Mouse (Mus musculus): Measurements from ENCODE around the gene Syt16. TPM values are rescaled to one million over a fixed set of nuclear protein-coding genes. Genes with fewer than 3 reads are reported as not detected.
A peak's percentile ranks its signal among the peaks of the same experiment; 100 is the strongest.

Syt16 gene
- 0.82 and 1.1 TPM in 2 replicates for polyA plus RNA-seq (2015; fragmentation: Nextera tagmentation; extraction: Ambion mirVana)

DNA sequence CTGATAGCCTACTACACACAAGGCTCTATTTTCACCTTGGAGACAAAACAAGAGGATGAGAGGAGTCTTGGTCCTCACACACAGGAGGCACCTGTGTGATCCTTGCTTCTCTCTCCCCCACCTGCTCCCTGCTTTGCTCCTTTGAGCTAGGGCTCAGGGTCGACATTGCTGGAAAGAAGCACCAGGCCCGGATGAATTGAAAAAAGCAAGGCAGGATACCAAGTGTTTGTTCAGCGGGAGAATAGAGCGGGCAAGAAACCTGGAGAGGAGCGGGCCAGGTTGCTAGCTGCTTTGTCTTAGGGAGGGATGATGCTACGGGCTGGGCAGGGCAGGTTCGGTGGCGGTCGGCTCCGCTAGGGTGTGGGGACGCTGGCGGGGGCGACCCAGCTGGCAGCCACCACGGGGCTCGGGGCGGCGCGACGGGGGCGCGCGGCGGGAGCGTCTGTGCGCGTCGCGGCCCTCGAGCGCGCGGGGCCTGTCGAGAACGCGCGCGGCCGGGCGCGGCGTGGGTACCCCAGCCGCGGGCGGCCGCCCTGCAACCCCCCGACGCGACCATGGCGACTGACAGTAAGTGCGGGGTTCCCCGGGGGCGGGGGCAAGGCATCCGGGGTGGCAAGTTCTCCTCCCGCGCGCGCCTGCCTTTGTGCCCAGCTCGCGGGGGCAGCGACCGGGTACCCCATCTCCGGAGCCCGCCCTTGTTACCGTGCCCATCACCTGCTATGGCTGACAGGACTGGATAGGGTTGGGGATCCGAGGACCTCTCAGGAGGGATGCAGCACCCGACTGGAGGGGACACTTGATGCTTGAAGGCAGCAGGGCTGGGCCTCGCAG lies at the start of gene Syt16:
Gene Syt16 (plus strand): TSS at position 365 of the 831 bp plus-strand sequence.
- H3K27me3 ChIP-seq (replicated peaks; ENCODE audit: control insufficient read depth, insufficient read depth, low read length) = peaks cover 22% of the 10 kb centered on the region
- peak within 1 kb of the TSS; percentile 58 for H3K4me3 ChIP-seq (ENCODE audit: low read length)
- peak; percentile 26; the same call in 1 of the 2 replicates for ATAC-seq
- H3K4me1 ChIP-seq (ENCODE audit: control insufficient read depth, insufficient read depth, low read length) = no peaks in the 10 kb centered on the region; the same call in 1 of the 2 replicates
- no peaks in the 10 kb centered on the region for H3K9me3 ChIP-seq (ENCODE audit: control insufficient read depth, low read length)
- peak within 1 kb of the TSS; percentile 65 for H3K9ac ChIP-seq (ENCODE audit: low read depth, low read length)
- peak within 1 kb of the TSS; percentile 93 for H3K4me2 ChIP-seq (ENCODE audit: low read depth, low read length)
- no peak within 1 kb of the TSS for H3K27ac ChIP-seq (ENCODE audit: low read length)
- WGBS = 1% methylated on average over 41 of the region's 67 CpGs
- no peaks in the 10 kb centered on the region for H3K36me3 ChIP-seq (ENCODE audit: control insufficient read depth, insufficient read depth, low read length)

DNA sequence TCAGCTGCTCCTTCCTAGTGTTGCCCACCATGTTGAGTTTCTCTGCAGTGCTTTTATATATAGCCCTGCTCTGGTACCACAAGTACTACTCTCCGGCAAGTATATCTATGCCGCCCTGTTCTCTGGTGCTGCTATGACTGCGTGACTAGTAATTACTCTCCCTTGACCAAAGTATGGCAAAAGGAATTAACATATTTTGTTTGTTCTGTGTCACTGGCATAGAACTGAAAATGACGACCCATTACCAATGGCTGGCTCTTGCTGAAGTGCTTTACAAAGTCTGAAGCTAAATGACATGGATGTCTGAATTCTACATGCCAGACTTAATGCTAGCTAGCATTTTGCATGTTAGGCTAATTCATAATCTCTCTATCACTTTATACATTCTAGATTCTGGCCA lies 49.0 kb upstream of the Syt16 start:
- no peak overlapping the region for H3K4me2 ChIP-seq (ENCODE audit: low read depth, low read length)

GRCm38 (mm10) chr12:73949318-73950058 lies 48.0 kb upstream of the Syt16 start:
- peak overlapping the region; percentile 56 for H3K4me2 ChIP-seq (ENCODE audit: low read depth, low read length)
- H3K27ac ChIP-seq (ENCODE audit: low read length) = peak overlapping the region; percentile 55
- no peaks in the 10 kb centered on the region for H3K27me3 ChIP-seq (replicated peaks; ENCODE audit: control insufficient read depth, insufficient read depth, low read length)
- H3K36me3 ChIP-seq (ENCODE audit: control insufficient read depth, insufficient read depth, low read length) = peaks cover 4% of the 10 kb centered on the region; the same call in 1 of the 2 replicates
- peak overlapping the region; percentile 46 for H3K4me3 ChIP-seq (ENCODE audit: low read length)
- H3K9me3 ChIP-seq (ENCODE audit: control insufficient read depth, low read length) = no peaks in the 10 kb centered on the region
- H3K9ac ChIP-seq (ENCODE audit: low read depth, low read length) = peak overlapping the region; percentile 70
- peak; percentile 88 for ATAC-seq
- 0 out of 2 replicates have a peak, but pooled peaks cover 2% of the 10 kb centered on the region for H3K4me1 ChIP-seq (ENCODE audit: control insufficient read depth, insufficient read depth, low read length)
- 6% methylated on average over 46 of the region's 46 CpGs for WGBS

More for the DNA sequence above, 49.0 kb upstream of the Syt16 start:
- ATAC-seq = no peak
- H3K9ac ChIP-seq (ENCODE audit: low read depth, low read length) = no peak overlapping the region
- H3K4me1 ChIP-seq (ENCODE audit: control insufficient read depth, insufficient read depth, low read length) = 0 out of 2 replicates have a peak, but pooled peaks cover 2% of the 10 kb centered on the region
- peaks cover 4% of the 10 kb centered on the region; the same call in 1 of the 2 replicates for H3K36me3 ChIP-seq (ENCODE audit: control insufficient read depth, insufficient read depth, low read length)
- H3K27ac ChIP-seq (ENCODE audit: low read length) = no peak overlapping the region
- no peaks in the 10 kb centered on the region for H3K9me3 ChIP-seq (ENCODE audit: control insufficient read depth, low read length)
- H3K27me3 ChIP-seq (replicated peaks; ENCODE audit: control insufficient read depth, insufficient read depth, low read length) = no peaks in the 10 kb centered on the region
- peak overlapping the region; percentile 29 for H3K4me3 ChIP-seq (ENCODE audit: low read length)
- WGBS = 91% methylated on average over 4 of the region's 4 CpGs

DNA sequence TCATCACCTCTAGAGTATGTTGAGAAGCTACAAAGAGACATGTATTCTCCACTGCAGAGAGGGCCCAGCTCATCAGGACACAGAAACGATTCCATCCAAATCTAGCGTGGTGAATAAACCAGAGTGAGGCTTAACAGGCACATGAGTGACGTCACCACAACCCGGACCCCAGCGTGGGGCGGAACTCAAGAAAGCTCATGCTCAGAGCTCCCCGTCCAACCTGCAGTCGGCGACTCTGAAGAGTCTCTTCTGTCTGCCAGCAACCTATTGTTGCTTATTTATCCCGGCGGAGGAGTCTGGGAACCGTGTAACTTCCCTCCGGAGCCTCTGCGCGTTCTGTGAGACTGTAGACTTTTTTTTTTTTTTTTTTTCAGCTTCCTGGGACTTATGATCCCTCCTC lies 44.6 kb upstream of the Syt16 start:
- 0 out of 2 replicates have a peak, but pooled peaks cover 2% of the 10 kb centered on the region for H3K4me1 ChIP-seq (ENCODE audit: control insufficient read depth, insufficient read depth, low read length)
- ATAC-seq = peak; percentile 36; the same call in 1 of the 2 replicates
- H3K36me3 ChIP-seq (ENCODE audit: control insufficient read depth, insufficient read depth, low read length) = no peaks in the 10 kb centered on the region
- H3K27ac ChIP-seq (ENCODE audit: low read length) = 0 out of 2 replicates have a peak overlapping the region, but pooled peaks have one; percentile 12
- WGBS = 7% methylated on average over 15 of the region's 15 CpGs
- H3K9ac ChIP-seq (ENCODE audit: low read depth, low read length) = peak overlapping the region; percentile 55
- peak overlapping the region; percentile 61 for H3K4me2 ChIP-seq (ENCODE audit: low read depth, low read length)
- H3K9me3 ChIP-seq (ENCODE audit: control insufficient read depth, low read length) = no peaks in the 10 kb centered on the region
- H3K4me3 ChIP-seq (ENCODE audit: low read length) = peak overlapping the region; percentile 42
- no peaks in the 10 kb centered on the region for H3K27me3 ChIP-seq (replicated peaks; ENCODE audit: control insufficient read depth, insufficient read depth, low read length)

- Histone ChIP-seq H3K9me3 (ENCODE audit: control insufficient read depth, low read length) (no peaks in the 10 kb centered on the region), H3K36me3 (ENCODE audit: control insufficient read depth, insufficient read depth, low read length) (no peaks in the 10 kb centered on the region), H3K27me3 (replicated peaks; ENCODE audit: control insufficient read depth, insufficient read depth, low read length) (no peaks in the 10 kb centered on the region), H3K4me1 (ENCODE audit: control insufficient read depth, insufficient read depth, low read length) (0 out of 2 replicates have a peak, but pooled peaks cover 2% of the 10 kb centered on the region), H3K27ac (ENCODE audit: low read length) (no peak overlapping the region), H3K4me2 (ENCODE audit: low read depth, low read length) (peak overlapping the region; percentile 61), H3K9ac (ENCODE audit: low read depth, low read length) (peak overlapping the region; percentile 55), H3K4me3 (ENCODE audit: low read length) (peak overlapping the region; percentile 42)
- ATAC-seq = peak; percentile 27; the same call in 1 of the 2 replicates
- WGBS = 43% methylated on average over 14 of the region's 14 CpGs
Measured at GRCm38 (mm10) chr12:73953420-73954186, 43.9 kb upstream of the Syt16 start.

DNA sequence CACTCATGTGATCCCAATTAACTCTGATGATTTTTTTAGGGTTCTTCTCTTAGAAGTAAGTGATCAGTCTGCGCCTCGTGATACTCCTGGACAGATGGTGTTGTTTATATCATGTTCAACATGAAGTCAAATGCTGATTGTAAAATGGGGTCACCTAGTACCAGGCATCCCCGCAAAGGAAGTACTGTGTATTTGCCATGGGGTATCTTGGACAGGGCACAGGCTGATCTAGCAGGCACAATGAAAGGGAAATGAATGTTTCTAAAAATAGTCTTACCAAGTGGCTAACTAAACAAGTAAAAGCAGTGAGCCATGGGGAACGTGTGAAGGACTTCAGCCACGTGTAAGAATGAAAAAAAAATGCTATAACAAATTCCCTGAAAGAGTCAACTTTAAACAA lies 42.7 kb upstream of the Syt16 start:
- WGBS = 65% methylated on average over 5 of the region's 5 CpGs
- H3K9ac ChIP-seq (ENCODE audit: low read depth, low read length) = no peak overlapping the region
- no peaks in the 10 kb centered on the region for H3K36me3 ChIP-seq (ENCODE audit: control insufficient read depth, insufficient read depth, low read length)
- no peak overlapping the region for H3K27ac ChIP-seq (ENCODE audit: low read length)
- no peaks in the 10 kb centered on the region for H3K4me1 ChIP-seq (ENCODE audit: control insufficient read depth, insufficient read depth, low read length)
- no peaks in the 10 kb centered on the region for H3K27me3 ChIP-seq (replicated peaks; ENCODE audit: control insufficient read depth, insufficient read depth, low read length)
- no peaks in the 10 kb centered on the region for H3K9me3 ChIP-seq (ENCODE audit: control insufficient read depth, low read length)
- H3K4me3 ChIP-seq (ENCODE audit: low read length) = no peak overlapping the region
- no peak overlapping the region for H3K4me2 ChIP-seq (ENCODE audit: low read depth, low read length)
- no peak for ATAC-seq

- H3K27ac ChIP-seq (ENCODE audit: low read length) = no peak overlapping the region
- WGBS = 80% methylated on average over 3 of the region's 3 CpGs
- no peak overlapping the region for H3K9ac ChIP-seq (ENCODE audit: low read depth, low read length)
- no peak overlapping the region for H3K4me3 ChIP-seq (ENCODE audit: low read length)
- H3K27me3 ChIP-seq (replicated peaks; ENCODE audit: control insufficient read depth, insufficient read depth, low read length) = no peaks in the 10 kb centered on the region
- no peak for ATAC-seq
- no peak overlapping the region for H3K4me2 ChIP-seq (ENCODE audit: low read depth, low read length)
- no peaks in the 10 kb centered on the region for H3K36me3 ChIP-seq (ENCODE audit: control insufficient read depth, insufficient read depth, low read length)
- H3K4me1 ChIP-seq (ENCODE audit: control insufficient read depth, insufficient read depth, low read length) = no peaks in the 10 kb centered on the region
- H3K9me3 ChIP-seq (ENCODE audit: control insufficient read depth, low read length) = no peaks in the 10 kb centered on the region
Measured at GRCm38 (mm10) chr12:73957676-73958075, 39.8 kb upstream of the Syt16 start.

GRCm38 (mm10) chr12:73958830-73959229 lies 38.6 kb upstream of the Syt16 start:
- Histone ChIP-seq H3K36me3 (ENCODE audit: control insufficient read depth, insufficient read depth, low read length) (no peaks in the 10 kb centered on the region), H3K27me3 (replicated peaks; ENCODE audit: control insufficient read depth, insufficient read depth, low read length) (no peaks in the 10 kb centered on the region), H3K9me3 (ENCODE audit: control insufficient read depth, low read length) (no peaks in the 10 kb centered on the region), H3K4me2 (ENCODE audit: low read depth, low read length) (no peak overlapping the region), H3K4me3 (ENCODE audit: low read length) (no peak overlapping the region), H3K27ac (ENCODE audit: low read length) (no peak overlapping the region), H3K4me1 (ENCODE audit: control insufficient read depth, insufficient read depth, low read length) (no peaks in the 10 kb centered on the region), H3K9ac (ENCODE audit: low read depth, low read length) (no peak overlapping the region)
- no peak for ATAC-seq
- 78% methylated on average over 2 of the region's 2 CpGs for WGBS

Measured in intestine, embryonic 16.5 days (tissue).